Mouse (Mus musculus) erythroblast, adult 5-6 weeks (primary cell): ENCODE measurements around the gene Cers6. TPM values are rescaled to one million over a fixed set of nuclear protein-coding genes. Genes with fewer than 3 reads are reported as not detected.

Experiments
- ATAC-seq: replicated peaks from 2 replicates; pipeline ENCODE4 v1.8.0; 2016; ENCODE audit warnings: moderate number of reproducible peaks, mild to moderate bottlenecking, moderate TSS enrichment, inconsistent platforms; ENCODE audit not compliant: poor library complexity, low FRiP score, severe bottlenecking
- total RNA-seq, 2 experiments: library from RNA; stranded (forward) in 1 of 2; stranded (reverse) in 1 of 2; fragments of 150-400 nt in 1 of 2; fragments of 200-764, 138-1000 nt in 1 of 2; gene quantifications; 2 replicates each; pipeline versions ENCODE4 v1.2.3 to v1.2.4; 2015 to 2017; ENCODE audit warnings: low replicate concordance in 2 of 2

Cers6 gene
- total RNA-seq, 2 experiments from 2014 or later: 9.3 to 16.3 TPM

DNA sequence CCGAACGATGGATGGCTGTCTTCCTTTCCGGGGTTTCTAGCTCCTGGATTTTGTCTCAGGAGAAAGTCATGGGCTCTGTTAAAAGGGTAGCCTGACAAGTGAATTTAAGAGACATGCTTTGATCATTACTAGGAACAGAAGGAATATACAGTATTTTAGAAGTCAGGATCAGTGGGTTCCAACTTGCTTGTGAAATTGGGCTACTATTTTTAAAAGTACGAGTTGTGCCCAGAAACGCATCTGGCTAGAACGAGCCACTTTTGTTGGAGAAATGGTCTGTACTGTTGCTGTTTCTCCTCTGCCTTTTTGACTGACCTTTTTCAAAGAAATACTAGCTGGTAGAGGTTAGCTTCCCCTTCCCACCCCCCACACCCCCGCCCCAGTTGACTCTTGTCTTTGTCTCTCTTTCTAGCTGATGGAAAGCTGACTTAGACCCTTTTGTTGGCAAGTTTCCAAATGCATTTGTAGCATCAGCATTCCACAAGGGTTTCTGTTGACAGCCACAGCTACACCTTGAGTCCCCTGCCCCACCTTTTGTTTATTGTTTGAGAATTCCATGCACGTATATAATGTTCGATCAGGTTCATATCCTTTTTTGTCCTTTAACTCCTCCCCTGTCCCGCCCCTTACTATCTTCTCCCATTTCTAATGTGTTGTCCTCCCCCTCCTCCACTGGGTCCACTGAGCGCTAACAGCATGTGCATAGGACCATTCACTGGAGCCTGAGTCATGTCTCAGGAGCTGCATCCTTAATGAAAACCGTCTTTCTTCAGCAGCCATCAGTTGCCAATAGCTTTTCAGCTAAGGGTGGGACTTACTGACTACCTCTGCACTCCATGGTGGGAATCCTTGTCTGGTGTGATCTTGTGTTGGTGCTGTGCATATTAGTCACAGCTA, 50.6 kb downstream of the Cers6 start:
- ATAC-seq: no peak

- ATAC-seq: no peak
These were observed 54.5 kb downstream of the Cers6 start for GRCm38 (mm10) chr2:68915742-68916141.

- no peak for ATAC-seq
These were observed 55.1 kb downstream of the Cers6 start for GRCm38 (mm10) chr2:68916299-68916698.

GRCm38 (mm10) chr2:68917010-68917409, 55.8 kb downstream of the Cers6 start:
- ATAC-seq: no peak

GRCm38 (mm10) chr2:68917524-68917923, 56.3 kb downstream of the Cers6 start:
- ATAC-seq: no peak

- ATAC-seq: no peak
These were observed 63.1 kb downstream of the Cers6 start for GRCm38 (mm10) chr2:68924344-68924743.

DNA sequence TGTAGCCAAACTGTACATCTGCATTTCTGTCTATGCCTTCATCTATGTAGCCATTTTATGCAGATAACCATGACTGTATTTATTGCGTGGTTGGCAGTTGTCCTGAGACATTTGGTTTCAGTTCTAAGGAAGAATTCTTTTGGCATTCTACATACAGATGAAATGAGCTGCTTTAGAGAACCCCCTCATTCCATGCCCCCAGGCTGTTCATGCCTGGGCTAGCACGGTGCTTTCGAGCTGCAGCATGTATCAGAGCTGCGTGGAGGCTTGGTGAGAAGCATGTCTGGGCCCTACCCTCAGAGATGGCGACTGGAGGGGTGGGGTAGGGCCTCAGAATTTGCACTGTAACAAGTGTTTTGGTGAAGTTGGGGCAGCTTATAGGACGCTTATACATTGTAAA, 64.3 kb downstream of the Cers6 start:
- no peak for ATAC-seq

- ATAC-seq: no peak
These were observed 65.9 kb downstream of the Cers6 start for GRCm38 (mm10) chr2:68926913-68927790.

GRCm38 (mm10) chr2:68932240-68932639, 71.0 kb downstream of the Cers6 start:
- no peak for ATAC-seq

GRCm38 (mm10) chr2:68932656-68933055, 71.4 kb downstream of the Cers6 start:
- ATAC-seq: no peak

- no peak for ATAC-seq
These were observed 73.4 kb downstream of the Cers6 start for GRCm38 (mm10) chr2:68934651-68935050.

DNA sequence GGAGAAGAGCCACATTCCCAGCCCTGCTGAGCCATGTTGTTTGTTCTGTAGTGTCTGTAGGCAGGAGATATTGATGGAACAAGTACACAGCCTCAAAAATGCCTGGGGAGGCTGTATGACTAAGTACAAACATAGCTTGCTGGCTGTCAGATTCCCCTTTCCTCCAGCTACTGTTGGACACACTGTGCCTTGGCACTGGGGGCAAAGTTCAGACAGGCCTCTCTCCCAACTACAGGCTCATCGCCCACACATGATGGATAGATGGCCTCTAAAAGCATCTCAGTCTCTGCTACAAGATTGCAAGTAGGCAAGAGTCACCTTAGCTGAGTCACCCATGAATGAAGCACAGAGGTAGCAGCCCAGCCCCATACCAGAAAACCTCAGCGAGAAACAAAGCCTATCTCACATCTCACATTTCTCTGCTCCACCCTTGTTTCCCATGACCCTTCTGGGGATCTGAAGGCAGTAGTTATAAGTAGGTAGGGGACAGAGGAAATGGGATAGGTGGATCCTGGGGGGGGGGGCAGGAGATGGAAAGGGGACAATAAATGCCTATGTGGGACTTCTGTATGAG, 74.6 kb downstream of the Cers6 start:
- no peak for ATAC-seq

- no peak for ATAC-seq
These were observed 75.5 kb downstream of the Cers6 start for GRCm38 (mm10) chr2:68936773-68937172.

DNA sequence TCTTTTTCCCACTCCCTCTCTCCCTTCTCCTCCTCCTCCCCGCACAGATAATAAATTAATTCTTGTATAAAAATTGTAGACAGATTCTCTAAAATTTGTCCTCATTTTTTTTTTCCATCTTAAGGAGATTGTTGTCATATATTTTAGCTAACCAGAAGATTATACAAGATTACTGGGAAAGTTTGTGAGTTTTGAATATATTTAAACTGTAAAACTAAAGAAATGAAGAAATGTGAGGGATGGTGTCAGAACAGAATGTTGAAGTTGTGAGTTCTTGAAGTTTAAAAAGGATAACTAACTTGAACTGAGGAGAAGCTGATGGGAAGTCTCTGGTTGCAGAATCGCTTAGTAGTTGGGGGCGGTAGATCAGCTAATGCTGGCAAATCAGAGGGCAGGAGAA, 76.6 kb downstream of the Cers6 start:
- ATAC-seq: no peak

- no peak for ATAC-seq
These were observed 83.7 kb downstream of the Cers6 start for GRCm38 (mm10) chr2:68944898-68945297.

- no peak for ATAC-seq
These were observed 84.7 kb downstream of the Cers6 start for GRCm38 (mm10) chr2:68945976-68946375.

- no peak for ATAC-seq
These were observed 85.6 kb downstream of the Cers6 start for GRCm38 (mm10) chr2:68946819-68947218.

- no peak for ATAC-seq
These were observed 87.9 kb downstream of the Cers6 start for GRCm38 (mm10) chr2:68949137-68949536.

DNA sequence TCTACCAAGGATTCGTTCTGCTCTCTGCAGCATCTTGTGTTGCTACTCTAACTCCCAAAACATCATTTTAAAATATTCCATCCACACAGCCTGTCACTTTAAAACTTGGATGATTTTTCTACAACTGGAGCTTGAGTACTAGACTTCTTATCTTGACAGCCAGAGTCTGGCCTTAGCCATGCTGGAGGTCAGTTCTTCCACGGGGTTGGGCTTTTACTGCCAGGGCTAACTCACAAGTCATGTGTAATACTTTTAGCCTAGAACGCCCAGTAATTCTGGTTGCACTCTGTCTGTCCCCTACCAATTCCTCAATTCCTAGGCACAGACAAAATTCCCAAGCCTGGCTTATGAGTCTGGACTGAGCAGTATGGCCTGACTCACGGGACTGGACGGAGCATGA, 88.5 kb downstream of the Cers6 start:
- no peak for ATAC-seq

DNA sequence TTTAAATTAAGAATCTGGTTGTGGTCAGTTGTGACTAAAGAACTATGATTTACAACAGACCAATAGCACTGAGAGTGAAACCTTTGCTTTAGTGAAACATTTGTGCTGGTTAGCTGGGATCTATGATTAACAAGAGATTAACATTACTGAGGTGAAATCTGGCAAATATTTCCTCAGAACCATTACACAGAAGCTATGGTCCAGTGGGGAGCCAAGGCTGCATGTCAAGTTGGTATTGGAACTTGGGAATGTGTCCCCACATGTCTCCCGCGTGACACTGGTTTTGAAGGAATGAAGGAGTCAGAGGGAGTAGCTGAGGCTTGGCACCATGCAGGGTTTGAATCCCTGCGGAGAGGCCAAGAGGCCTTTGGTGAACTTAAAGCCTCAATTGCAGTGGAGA, 90.5 kb downstream of the Cers6 start:
- ATAC-seq: no peak
